ENCODE assay signal across 29 mouse cellular contexts in the genomic region with DNA sequence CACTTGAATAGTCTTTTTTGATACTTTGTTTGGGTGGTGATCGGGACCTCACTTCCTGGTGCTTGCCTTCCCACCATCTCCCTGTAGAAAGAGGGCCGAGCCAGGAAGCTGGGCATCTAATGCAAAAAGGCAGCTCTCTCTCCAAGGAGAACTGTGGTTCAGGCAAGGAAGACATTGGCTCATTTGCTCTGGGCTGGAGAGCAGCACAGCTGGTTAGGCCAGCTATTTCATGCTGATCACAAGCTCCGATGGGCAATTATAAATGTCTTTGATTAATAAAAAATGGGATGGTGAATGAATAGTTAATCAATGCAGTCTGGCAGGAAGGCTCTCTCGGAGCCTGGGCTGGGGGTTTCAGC. TPM values are rescaled to one million over a fixed set of nuclear protein-coding genes. Genes with fewer than 3 reads are reported as not detected.
DNase-seq lines count a peak whose midpoint lies in the region; ATAC-seq and TF ChIP-seq lines count a peak whose summit lies in the region.
"Had no signal": no experiment of that assay in that cellular context is flagged by ENCODE, and none has a peak within 500 bp of the region (broad histone marks: within the 10 kb centered on the region; RNA-seq: fewer than 3 reads in every experiment).

No protein-coding gene starts in this region.

- no peak overlapping the region for H3K9ac ChIP-seq in hindbrain, embryonic 13.5 days
- no peak overlapping the region for H3K9ac ChIP-seq in hindbrain, postnatal 0 days (replicated peaks; ENCODE audit: low read length)
- no peak overlapping the region for H3K9ac ChIP-seq in midbrain, embryonic 15.5 days
- H3K9ac ChIP-seq: forebrain, postnatal 0 days; limb, embryonic 12.5 days had no signal

- WGBS in hindbrain, embryonic 13.5 days, result 48% methylated on average over 4 of the region's 4 CpGs
- WGBS in hindbrain, postnatal 0 days, result 51% methylated on average over 4 of the region's 4 CpGs
- WGBS in midbrain, embryonic 15.5 days, result 37% methylated on average over 4 of the region's 4 CpGs

- peak; percentile 85 for DNase-seq in heart, adult 11 months
- no peak for DNase-seq in heart, postnatal 14 days
- DNase-seq in hindbrain, postnatal 0 days (ENCODE audit: low spot score), result no peak
- peak; percentile 44 for DNase-seq in brain, embryonic 14.5 days (ENCODE audit: low read depth)
- no peak for DNase-seq in right cerebral cortex, adult 2 months (ENCODE audit: low spot score in 2 of 2)
- DNase-seq: adrenal gland, postnatal 25 days; cerebellum, adult 9-10 months; forebrain, postnatal 0 days; lung, adult 2 months; lung, postnatal 14 days; right cerebral cortex, postnatal 25 days; spleen, adult 18-20 months had no signal

- no peak overlapping the region for H3K27ac ChIP-seq in hindbrain, embryonic 13.5 days
- no peak overlapping the region for H3K27ac ChIP-seq in hindbrain, postnatal 0 days
- H3K27ac ChIP-seq in midbrain, embryonic 15.5 days, result no peak overlapping the region
- H3K27ac ChIP-seq: layer of hippocampus, adult 2 months; limb, embryonic 12.5 days had no signal

- H3K27me3 ChIP-seq in hindbrain, embryonic 13.5 days, result no peaks in the 10 kb centered on the region
- H3K27me3 ChIP-seq in hindbrain, postnatal 0 days (ENCODE audit: insufficient read depth, low read length), result no peaks in the 10 kb centered on the region
- H3K27me3 ChIP-seq in midbrain, embryonic 15.5 days (replicated peaks), result no peaks in the 10 kb centered on the region
- H3K27me3 ChIP-seq: limb, embryonic 12.5 days had no signal

- TF ChIP-seq CTCF in hindbrain, postnatal 0 days (IDR thresholded peaks at IDR 0.05; ENCODE audit: low read depth), result no peak
- no peak for TF ChIP-seq CTCF in brain, embryonic 14.5 days (IDR thresholded peaks at IDR 0.05; ENCODE audit: borderline replicate concordance, extremely low read depth, insufficient read depth, insufficient read length)

- no peaks in the 10 kb centered on the region for H3K36me3 ChIP-seq in hindbrain, embryonic 13.5 days
- H3K36me3 ChIP-seq in hindbrain, postnatal 0 days (ENCODE audit: insufficient read depth, low read length), result no peaks in the 10 kb centered on the region
- no peaks in the 10 kb centered on the region for H3K36me3 ChIP-seq in midbrain, embryonic 15.5 days (replicated peaks)

- peaks cover 3% of the 10 kb centered on the region; the same call in 1 of the 2 replicates for H3K4me1 ChIP-seq in hindbrain, embryonic 13.5 days (replicated peaks)
- peaks cover 5% of the 10 kb centered on the region; the same call in 1 of the 2 replicates for H3K4me1 ChIP-seq in hindbrain, postnatal 0 days (ENCODE audit: insufficient read depth, low read length)
- H3K4me1 ChIP-seq in midbrain, embryonic 15.5 days, result peaks cover 5% of the 10 kb centered on the region; the same call in 1 of the 2 replicates

- no peak overlapping the region for H3K4me2 ChIP-seq in hindbrain, embryonic 13.5 days
- H3K4me2 ChIP-seq in hindbrain, postnatal 0 days (ENCODE audit: low read depth, low read length), result no peak overlapping the region
- H3K4me2 ChIP-seq in midbrain, embryonic 15.5 days, result no peak overlapping the region
- H3K4me2 ChIP-seq: limb, embryonic 12.5 days had no signal

- intact Hi-C loops in heart, postnatal 14 days (cut with DNase I), result loop anchor here (5.0 kb wide), 1 partner anchor 47 kb away; the partner anchor contains the start of gene Rtn4rl2

- no peak for TF ChIP-seq POLR2A in brain, embryonic 14.5 days (IDR thresholded peaks at IDR 0.05; ENCODE audit: borderline replicate concordance, extremely low read depth, insufficient read depth, insufficient read length, poor library complexity, severe bottlenecking)

- no peak overlapping the region for H3K4me3 ChIP-seq in hindbrain, embryonic 13.5 days
- H3K4me3 ChIP-seq in hindbrain, postnatal 0 days (ENCODE audit: low read length), result no peak overlapping the region
- H3K4me3 ChIP-seq in midbrain, embryonic 15.5 days, result no peak overlapping the region
- H3K4me3 ChIP-seq: layer of hippocampus, adult 2 months; limb, embryonic 12.5 days; liver, embryonic 12.5 days had no signal

- ATAC-seq in hindbrain, embryonic 13.5 days (ENCODE audit: low FRiP score), result peak; percentile 19; the same call in 1 of the 2 replicates
- no peak for ATAC-seq in hindbrain, postnatal 0 days
- peak; percentile 66 for ATAC-seq in midbrain, embryonic 15.5 days (replicated peaks)
- ATAC-seq: forebrain, postnatal 0 days; intestine, postnatal 0 days; liver, embryonic 12.5 days had no signal

- no peaks in the 10 kb centered on the region for H3K9me3 ChIP-seq in hindbrain, embryonic 13.5 days
- H3K9me3 ChIP-seq in hindbrain, postnatal 0 days (ENCODE audit: low read length), result no peaks in the 10 kb centered on the region
- no peaks in the 10 kb centered on the region for H3K9me3 ChIP-seq in midbrain, embryonic 15.5 days
- H3K9me3 ChIP-seq: limb, embryonic 12.5 days; liver, embryonic 12.5 days had no signal

RNA-seq across cellular contexts. Expression of gene Slc43a3, which starts 1.8 kb away (rescaled TPM):
- 100 to 1,000 TPM; 101 to 105 TPM for total RNA-seq in heart, postnatal 14 days (2021)
- 6.1 and 7.0 TPM in 2 replicates for polyA plus RNA-seq in hindbrain, embryonic 13.5 days (2015; fragmentation: Nextera tagmentation; extraction: Ambion mirVana)
- total RNA-seq in hindbrain, postnatal 0 days (2014; rRNA removed), result 4.9 and 9.7 TPM in 2 replicates
- polyA plus RNA-seq in hindbrain, postnatal 0 days (2015; fragmentation: Nextera tagmentation; extraction: Ambion mirVana), result 4.1 and 6.4 TPM in 2 replicates
- polyA plus RNA-seq in brain, embryonic 14.5 days (2012; rRNA removed), result 10.1 and 10.6 TPM in 2 replicates
- polyA plus RNA-seq in midbrain, embryonic 15.5 days (2015; fragmentation: Nextera tagmentation; extraction: Ambion mirVana), result 3.8 and 5.6 TPM in 2 replicates

RNA-seq across cellular contexts. Expression of gene Prg2, which starts 45.6 kb away (rescaled TPM):
- total RNA-seq in heart, postnatal 14 days (2021), result not detected
- polyA plus RNA-seq in hindbrain, embryonic 13.5 days (2015; fragmentation: Nextera tagmentation; extraction: Ambion mirVana), result 0.25 and 0.48 TPM in 2 replicates
- not detected in 2 replicates for total RNA-seq in hindbrain, postnatal 0 days (2014; rRNA removed)
- not detected in 2 replicates for polyA plus RNA-seq in hindbrain, postnatal 0 days (2015; fragmentation: Nextera tagmentation; extraction: Ambion mirVana)
- polyA plus RNA-seq in brain, embryonic 14.5 days (2012; rRNA removed), result 0.14 and 0.16 TPM in 2 replicates
- polyA plus RNA-seq in midbrain, embryonic 15.5 days (2015; fragmentation: Nextera tagmentation; extraction: Ambion mirVana), result 0.35 and 0.42 TPM in 2 replicates
- total RNA-seq: adrenal gland, postnatal 25 days; ES-E14; forebrain, postnatal 0 days; gastrocnemius, postnatal 4 days; layer of hippocampus, adult 2 months; layer of hippocampus, postnatal 25 days; left cerebral cortex, postnatal 10 days had no signal
- polyA plus RNA-seq: embryonic facial prominence, embryonic 14.5 days; forebrain, postnatal 0 days; heart, embryonic 14.5 days; intestine, postnatal 0 days; kidney, embryonic 14.5 days had no signal

RNA-seq across cellular contexts. Expression of gene Rtn4rl2, which starts 48.1 kb away (rescaled TPM):
- total RNA-seq in heart, postnatal 14 days (2021), result 1 to 10 TPM; 4.7 to 4.9 TPM
- polyA plus RNA-seq in hindbrain, embryonic 13.5 days (2015; fragmentation: Nextera tagmentation; extraction: Ambion mirVana), result 2.0 and 3.1 TPM in 2 replicates
- total RNA-seq in hindbrain, postnatal 0 days (2014; rRNA removed), result 10.1 and 12.2 TPM in 2 replicates
- 4.2 and 4.3 TPM in 2 replicates for polyA plus RNA-seq in hindbrain, postnatal 0 days (2015; fragmentation: Nextera tagmentation; extraction: Ambion mirVana)
- 18.3 and 32.2 TPM in 2 replicates for polyA plus RNA-seq in brain, embryonic 14.5 days (2012; rRNA removed)
- polyA plus RNA-seq in midbrain, embryonic 15.5 days (2015; fragmentation: Nextera tagmentation; extraction: Ambion mirVana), result 4.9 and 6.0 TPM in 2 replicates
- total RNA-seq: megakaryocyte progenitor cell, adult 5-6 weeks; monocyte, adult 5-6 weeks; neutrophil, adult 5-6 weeks had no signal

RNA-seq across cellular contexts. Expression of gene Prg3, which starts 53.4 kb away (rescaled TPM):
- not detected for total RNA-seq in heart, postnatal 14 days (2021)
- polyA plus RNA-seq in hindbrain, embryonic 13.5 days (2015; fragmentation: Nextera tagmentation; extraction: Ambion mirVana), result not detected in 2 replicates
- total RNA-seq in hindbrain, postnatal 0 days (2014; rRNA removed), result not detected in 2 replicates
- not detected in 2 replicates for polyA plus RNA-seq in hindbrain, postnatal 0 days (2015; fragmentation: Nextera tagmentation; extraction: Ambion mirVana)
- not detected in 2 replicates for polyA plus RNA-seq in brain, embryonic 14.5 days (2012; rRNA removed)
- not detected in 2 replicates for polyA plus RNA-seq in midbrain, embryonic 15.5 days (2015; fragmentation: Nextera tagmentation; extraction: Ambion mirVana)
- total RNA-seq: adrenal gland, postnatal 25 days; ES-E14; forebrain, postnatal 0 days; gastrocnemius, postnatal 4 days; layer of hippocampus, adult 2 months; layer of hippocampus, postnatal 25 days; left cerebral cortex, postnatal 10 days; monocyte, adult 5-6 weeks; neutrophil, adult 5-6 weeks had no signal
- polyA plus RNA-seq: embryonic facial prominence, embryonic 14.5 days; forebrain, postnatal 0 days; heart, embryonic 14.5 days; intestine, postnatal 0 days; kidney, embryonic 14.5 days; limb, embryonic 12.5 days; lung, adult 2 months; urinary bladder, adult 2 months had no signal

Comparison
In these comparisons a context has a peak if more than half of its experiments do, and no peak if none do; other contexts are left out.
1. DNase-seq: peak in heart, adult 11 months (single experiment) and brain, embryonic 14.5 days (single experiment); none in heart, postnatal 14 days (0 of 2), hindbrain, postnatal 0 days (single experiment) and right cerebral cortex, adult 2 months (0 of 2).